Mouse (Mus musculus): ENCODE results near the gene Cluap1. TPM values are rescaled to one million over a fixed set of nuclear protein-coding genes. Genes with fewer than 3 reads are reported as not detected.
A peak's percentile ranks its signal among the peaks of the same experiment; 100 is the strongest.

Gene Cluap1
- polyA plus RNA-seq (2015; fragmentation: Nextera tagmentation; extraction: Ambion mirVana): 16.2 and 16.6 TPM in 2 replicates

DNA sequence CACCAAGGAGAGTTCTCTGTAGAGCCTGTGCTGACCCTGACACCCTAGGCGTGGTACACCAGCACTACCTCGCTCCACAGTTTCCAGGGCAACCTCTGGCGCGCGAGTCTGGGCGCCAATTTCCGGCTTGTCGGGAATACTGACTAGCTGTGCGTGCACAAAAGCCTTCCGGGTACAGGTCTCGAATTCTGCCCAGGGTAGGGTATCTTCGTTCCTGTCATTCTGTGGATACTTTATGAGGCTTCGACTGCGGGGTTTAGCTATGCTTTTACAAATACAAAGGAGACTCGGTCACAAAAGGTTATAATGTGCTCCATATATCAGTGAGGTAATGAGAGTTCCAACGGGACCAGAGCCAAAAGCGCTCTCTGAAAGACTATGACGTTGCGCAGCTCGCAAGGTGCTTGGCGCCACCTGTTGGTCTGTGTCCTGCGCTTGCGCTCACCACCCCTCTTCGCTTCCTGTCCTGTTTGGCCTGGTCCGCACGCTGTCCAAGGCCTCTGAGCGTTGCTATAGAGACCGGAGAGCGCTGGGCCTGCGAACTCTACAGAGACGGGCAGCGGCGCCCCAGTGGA, at the start of gene Cluap1, which contains the start of gene 1700037C18Rik:
Cluap1 (plus strand) TSS at position 265 of the 575 bp plus-strand sequence.
1700037C18Rik (minus strand) TSS at position 153 of the 575 bp plus-strand sequence.
- ATAC-seq: peak; percentile 99
- Histone ChIP-seq H3K27me3 (replicated peaks; ENCODE audit: control insufficient read depth, insufficient read depth, low read length) (no peaks in the 10 kb centered on the region), H3K4me2 (ENCODE audit: low read depth, low read length) (peak within 1 kb of the TSS; percentile 83), H3K9me3 (ENCODE audit: control insufficient read depth, low read length) (no peaks in the 10 kb centered on the region), H3K4me3 (ENCODE audit: low read length) (peak within 1 kb of the TSS; percentile 61), H3K27ac (ENCODE audit: low read length) (peak within 1 kb of the TSS; percentile 79), H3K36me3 (ENCODE audit: control insufficient read depth, insufficient read depth, low read length) (peaks cover 3% of the 10 kb centered on the region), H3K4me1 (ENCODE audit: control insufficient read depth, insufficient read depth, low read length) (peaks cover 4% of the 10 kb centered on the region; the same call in 1 of the 2 replicates), H3K9ac (ENCODE audit: low read depth, low read length) (peak within 1 kb of the TSS; percentile 80)
- WGBS: under 1% methylated on average over 33 of the region's 33 CpGs

DNA sequence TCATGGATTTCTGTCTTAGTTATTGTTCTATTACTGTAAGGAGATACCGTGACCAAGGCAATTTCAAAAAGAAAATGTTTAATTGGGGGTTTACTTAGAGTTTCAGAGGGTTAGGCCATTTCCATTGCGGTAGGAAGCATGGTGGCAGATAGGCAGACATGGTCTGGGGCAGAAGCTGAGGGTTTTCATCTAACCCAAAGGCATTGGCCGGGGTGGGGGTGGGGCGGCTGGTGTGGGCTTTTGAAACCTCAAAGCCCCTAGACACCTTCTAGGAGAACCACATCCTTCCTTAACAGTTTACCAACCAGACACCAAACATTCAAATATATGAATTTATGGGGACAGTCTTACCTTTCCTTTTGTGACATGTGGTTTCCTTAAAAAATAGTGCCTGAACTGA, 49.3 kb upstream of the Cluap1 start:
- Histone ChIP-seq H3K9me3 (ENCODE audit: control insufficient read depth, low read length) (no peaks in the 10 kb centered on the region), H3K9ac (ENCODE audit: low read depth, low read length) (no peak overlapping the region), H3K27me3 (replicated peaks; ENCODE audit: control insufficient read depth, insufficient read depth, low read length) (no peaks in the 10 kb centered on the region), H3K4me1 (ENCODE audit: control insufficient read depth, insufficient read depth, low read length) (no peaks in the 10 kb centered on the region), H3K4me2 (ENCODE audit: low read depth, low read length) (no peak overlapping the region), H3K36me3 (ENCODE audit: control insufficient read depth, insufficient read depth, low read length) (peaks cover 7% of the 10 kb centered on the region), H3K4me3 (ENCODE audit: low read length) (no peak overlapping the region), H3K27ac (ENCODE audit: low read length) (no peak overlapping the region)
- ATAC-seq: no peak
- WGBS: 94% methylated on average over 4 of the region's 4 CpGs

DNA sequence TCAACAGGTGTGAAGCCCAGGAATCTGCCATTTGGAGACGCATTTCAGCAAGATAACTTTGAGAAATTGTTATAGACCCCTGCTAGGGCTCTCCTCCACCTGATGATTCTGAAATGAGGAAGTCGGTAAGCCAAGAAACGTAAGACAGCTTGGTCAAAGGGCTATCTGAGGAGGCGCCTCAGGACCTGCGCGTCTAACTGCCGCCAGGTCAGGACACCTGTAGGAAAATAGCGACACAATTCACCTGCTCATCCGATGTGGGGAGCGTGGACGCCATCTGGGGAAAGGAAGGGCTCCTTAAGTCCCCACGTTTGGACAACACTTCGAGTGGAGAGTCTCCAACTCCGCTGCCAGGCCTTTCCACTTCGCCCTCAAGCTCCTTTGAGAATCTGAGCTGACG, 36.8 kb upstream of the Cluap1 start:
- Histone ChIP-seq H3K36me3 (ENCODE audit: control insufficient read depth, insufficient read depth, low read length) (no peaks in the 10 kb centered on the region), H3K4me1 (ENCODE audit: control insufficient read depth, insufficient read depth, low read length) (peaks cover 9% of the 10 kb centered on the region; the same call in 1 of the 2 replicates), H3K4me3 (ENCODE audit: low read length) (peak overlapping the region; percentile 66), H3K4me2 (ENCODE audit: low read depth, low read length) (peak overlapping the region; percentile 90), H3K27me3 (replicated peaks; ENCODE audit: control insufficient read depth, insufficient read depth, low read length) (no peaks in the 10 kb centered on the region), H3K27ac (ENCODE audit: low read length) (peak overlapping the region; percentile 55; the same call in 1 of the 2 replicates), H3K9me3 (ENCODE audit: control insufficient read depth, low read length) (no peaks in the 10 kb centered on the region), H3K9ac (ENCODE audit: low read depth, low read length) (peak overlapping the region; percentile 75)
- 2% methylated on average over 16 of the region's 16 CpGs for WGBS
- peak; percentile 56 for ATAC-seq

DNA sequence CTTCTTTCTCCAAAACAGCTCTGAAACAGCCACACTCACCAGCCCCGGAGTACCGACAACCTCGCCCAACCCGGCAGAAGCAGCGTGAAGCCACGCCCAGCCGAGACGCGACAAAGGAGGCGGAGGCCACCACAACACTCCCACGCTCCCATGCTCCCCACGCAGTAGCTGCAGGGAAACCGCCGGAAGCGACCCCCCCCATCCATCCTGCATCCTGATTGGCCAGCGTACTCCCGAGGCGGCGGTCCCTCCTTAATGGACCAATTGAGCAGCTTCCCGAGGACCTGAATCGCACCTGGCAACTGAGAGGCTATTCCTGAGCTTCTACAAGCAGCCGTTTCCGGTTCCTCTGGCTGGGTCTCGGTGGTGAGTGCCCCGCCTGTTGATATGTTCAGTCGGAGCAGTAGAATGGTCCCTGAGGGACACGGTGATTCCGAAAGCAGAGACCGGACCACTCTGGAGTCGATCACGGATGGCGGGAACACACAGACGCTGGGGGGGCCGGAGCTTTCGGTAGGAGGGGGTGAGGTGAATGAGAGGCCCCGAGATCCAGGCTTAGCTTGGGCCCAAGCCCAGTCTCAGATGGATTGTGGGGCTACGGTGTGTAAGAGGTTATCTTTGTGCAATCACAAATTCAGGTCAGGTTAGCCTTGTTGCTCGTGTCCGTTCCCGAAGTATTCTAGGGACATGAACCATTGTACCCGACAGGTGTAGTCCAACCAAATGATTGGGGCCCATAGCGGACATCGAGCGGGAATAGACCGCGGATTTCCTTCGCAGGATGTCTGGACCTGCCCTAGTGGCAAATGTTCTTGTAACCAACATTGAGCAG, 36.2 kb upstream of the Cluap1 start, which contains the start of gene Naa60:
Naa60 (plus strand) TSS at position 160 of the 832 bp plus-strand sequence.
- WGBS: 4% methylated on average over 47 of the region's 47 CpGs

DNA sequence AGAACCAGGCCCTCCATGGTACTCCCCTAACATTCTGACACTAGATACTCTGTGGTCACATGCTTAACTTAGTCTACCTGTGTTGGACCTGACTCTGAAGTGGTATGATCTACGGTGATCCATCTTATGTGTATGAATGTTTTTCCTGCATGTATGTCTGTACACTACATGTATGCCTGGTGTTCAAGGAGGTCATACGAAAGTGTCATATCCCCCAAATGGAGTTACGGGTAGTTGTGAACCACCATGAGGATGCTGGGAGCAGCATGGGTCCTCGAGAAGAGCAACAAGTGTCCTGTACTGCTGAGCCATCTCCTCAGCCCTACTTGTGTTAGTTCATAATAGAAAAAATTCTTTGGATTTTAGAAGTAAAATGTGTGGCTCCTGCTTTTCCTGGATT, 32.3 kb upstream of the Cluap1 start:
- H3K27ac ChIP-seq (ENCODE audit: low read length): no peak overlapping the region
- H3K27me3 ChIP-seq (replicated peaks; ENCODE audit: control insufficient read depth, insufficient read depth, low read length): no peaks in the 10 kb centered on the region
- ATAC-seq: no peak
- no peaks in the 10 kb centered on the region for H3K9me3 ChIP-seq (ENCODE audit: control insufficient read depth, low read length)
- 89% methylated on average over 4 of the region's 4 CpGs for WGBS
- H3K9ac ChIP-seq (ENCODE audit: low read depth, low read length): no peak overlapping the region
- H3K4me2 ChIP-seq (ENCODE audit: low read depth, low read length): no peak overlapping the region
- peaks cover 6% of the 10 kb centered on the region; the same call in 1 of the 2 replicates for H3K4me1 ChIP-seq (ENCODE audit: control insufficient read depth, insufficient read depth, low read length)
- H3K4me3 ChIP-seq (ENCODE audit: low read length): no peak overlapping the region
- no peaks in the 10 kb centered on the region for H3K36me3 ChIP-seq (ENCODE audit: control insufficient read depth, insufficient read depth, low read length)

More for the DNA sequence above, 36.2 kb upstream of the Cluap1 start, which contains the start of gene Naa60:
- Histone ChIP-seq H3K27me3 (replicated peaks; ENCODE audit: control insufficient read depth, insufficient read depth, low read length) (no peaks in the 10 kb centered on the region), H3K9me3 (ENCODE audit: control insufficient read depth, low read length) (no peaks in the 10 kb centered on the region), H3K9ac (ENCODE audit: low read depth, low read length) (peak within 1 kb of the TSS; percentile 75), H3K4me3 (ENCODE audit: low read length) (peak within 1 kb of the TSS; percentile 66), H3K4me2 (ENCODE audit: low read depth, low read length) (peak within 1 kb of the TSS; percentile 90), H3K27ac (ENCODE audit: low read length) (peak within 1 kb of the TSS; percentile 66), H3K36me3 (ENCODE audit: control insufficient read depth, insufficient read depth, low read length) (no peaks in the 10 kb centered on the region), H3K4me1 (ENCODE audit: control insufficient read depth, insufficient read depth, low read length) (peaks cover 9% of the 10 kb centered on the region; the same call in 1 of the 2 replicates)
- peak; percentile 99 for ATAC-seq

DNA sequence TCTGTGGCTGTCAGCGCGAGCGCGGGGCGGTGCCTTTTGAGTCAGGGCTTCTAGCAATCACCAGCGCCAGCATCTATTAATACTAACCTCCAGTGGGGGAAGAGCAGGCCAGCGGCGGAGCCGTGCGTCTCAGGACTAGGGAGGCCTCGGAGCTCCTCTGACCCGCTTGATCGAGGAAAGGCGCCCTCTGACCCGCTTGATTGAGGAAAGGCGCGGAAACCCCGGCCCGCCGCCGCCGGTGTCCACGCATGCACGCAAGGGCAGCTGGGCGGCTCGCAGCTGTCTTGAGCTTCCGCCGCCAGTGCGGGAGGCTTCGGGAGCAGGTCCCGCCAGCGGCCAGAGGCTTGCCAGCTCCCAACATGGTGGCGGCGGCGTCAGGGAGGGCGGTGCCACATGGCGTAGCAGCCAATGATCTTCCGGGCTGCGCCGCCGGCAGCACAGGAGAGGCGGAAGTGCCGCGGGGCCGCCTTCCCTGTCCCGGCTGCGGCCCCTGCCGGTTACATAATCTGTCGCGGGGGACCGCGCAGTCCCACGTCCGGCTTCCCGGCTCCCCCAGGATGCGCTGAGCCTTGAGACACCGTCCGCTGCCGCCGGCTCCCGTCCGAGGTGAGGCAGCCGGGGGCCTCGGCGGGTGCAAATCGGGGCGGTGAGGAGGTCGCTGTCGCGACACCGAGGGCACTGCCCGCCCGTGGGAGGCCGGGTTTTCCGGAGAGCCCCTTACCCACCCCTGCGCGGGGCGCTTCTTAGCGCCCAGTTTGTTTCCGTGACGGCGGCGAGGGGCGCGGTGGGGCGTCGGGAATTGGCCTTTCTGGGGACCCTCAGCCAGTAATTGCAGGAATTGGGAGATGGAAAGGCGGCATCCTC, 24.2 kb upstream of the Cluap1 start, which contains the start of the genes Zfp597 and Gm20695:
Zfp597 (minus strand) TSS at position 361 of the 864 bp plus-strand sequence.
Gm20695 (plus strand) TSS at position 448 of the 864 bp plus-strand sequence.
- H3K9me3 ChIP-seq (ENCODE audit: control insufficient read depth, low read length): no peaks in the 10 kb centered on the region
- peak within 1 kb of the TSS; percentile 93 for H3K9ac ChIP-seq (ENCODE audit: low read depth, low read length)
- H3K27ac ChIP-seq (ENCODE audit: low read length): peak within 1 kb of the TSS; percentile 96
- H3K36me3 ChIP-seq (ENCODE audit: control insufficient read depth, insufficient read depth, low read length): no peaks in the 10 kb centered on the region
- peak; percentile 99 for ATAC-seq
- peak within 1 kb of the TSS; percentile 98 for H3K4me3 ChIP-seq (ENCODE audit: low read length)
- under 1% methylated on average over 79 of the region's 88 CpGs for WGBS
- H3K4me2 ChIP-seq (ENCODE audit: low read depth, low read length): peak within 1 kb of the TSS; percentile 63
- peaks cover 12% of the 10 kb centered on the region for H3K4me1 ChIP-seq (ENCODE audit: control insufficient read depth, insufficient read depth, low read length)
- H3K27me3 ChIP-seq (replicated peaks; ENCODE audit: control insufficient read depth, insufficient read depth, low read length): no peaks in the 10 kb centered on the region

DNA sequence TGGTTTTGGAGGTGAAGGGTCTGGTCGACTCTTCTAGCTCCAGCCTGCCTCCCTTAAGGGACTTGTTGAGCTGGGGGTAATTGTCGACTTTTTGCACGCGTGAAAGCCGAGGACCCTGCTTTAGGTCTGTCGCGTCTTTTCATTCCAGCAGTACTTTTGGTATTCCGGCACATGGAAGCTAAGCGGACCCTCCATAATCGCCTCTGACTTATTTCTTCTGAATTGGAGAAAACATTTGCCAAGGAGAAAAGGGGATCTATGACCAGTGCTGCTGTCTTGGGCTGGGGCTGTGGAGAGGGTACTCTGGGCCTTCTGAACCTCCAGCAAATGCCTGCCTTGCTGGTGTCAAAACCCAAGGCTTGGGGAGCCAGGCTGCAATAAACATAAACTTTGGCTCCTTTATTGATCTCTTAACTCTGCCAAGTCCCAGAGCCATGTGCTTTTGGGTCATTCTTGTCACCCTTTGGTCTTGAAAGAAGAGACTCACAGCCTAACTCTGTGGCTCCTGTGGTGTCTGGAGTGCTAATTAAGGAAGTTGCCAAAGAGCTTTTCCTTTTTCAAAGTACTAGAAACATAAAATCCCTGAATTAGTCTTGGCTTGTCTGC, 23.4 kb upstream of the Cluap1 start:
- Histone ChIP-seq H3K9ac (ENCODE audit: low read depth, low read length) (peak overlapping the region; percentile 93), H3K4me1 (ENCODE audit: control insufficient read depth, insufficient read depth, low read length) (peaks cover 12% of the 10 kb centered on the region), H3K4me2 (ENCODE audit: low read depth, low read length) (peak overlapping the region; percentile 60), H3K27me3 (replicated peaks; ENCODE audit: control insufficient read depth, insufficient read depth, low read length) (no peaks in the 10 kb centered on the region), H3K4me3 (ENCODE audit: low read length) (peak overlapping the region; percentile 98), H3K9me3 (ENCODE audit: control insufficient read depth, low read length) (no peaks in the 10 kb centered on the region), H3K36me3 (ENCODE audit: control insufficient read depth, insufficient read depth, low read length) (no peaks in the 10 kb centered on the region), H3K27ac (ENCODE audit: low read length) (peak overlapping the region; percentile 73)
- 3% methylated on average over 10 of the region's 10 CpGs for WGBS
- ATAC-seq: no peak

DNA sequence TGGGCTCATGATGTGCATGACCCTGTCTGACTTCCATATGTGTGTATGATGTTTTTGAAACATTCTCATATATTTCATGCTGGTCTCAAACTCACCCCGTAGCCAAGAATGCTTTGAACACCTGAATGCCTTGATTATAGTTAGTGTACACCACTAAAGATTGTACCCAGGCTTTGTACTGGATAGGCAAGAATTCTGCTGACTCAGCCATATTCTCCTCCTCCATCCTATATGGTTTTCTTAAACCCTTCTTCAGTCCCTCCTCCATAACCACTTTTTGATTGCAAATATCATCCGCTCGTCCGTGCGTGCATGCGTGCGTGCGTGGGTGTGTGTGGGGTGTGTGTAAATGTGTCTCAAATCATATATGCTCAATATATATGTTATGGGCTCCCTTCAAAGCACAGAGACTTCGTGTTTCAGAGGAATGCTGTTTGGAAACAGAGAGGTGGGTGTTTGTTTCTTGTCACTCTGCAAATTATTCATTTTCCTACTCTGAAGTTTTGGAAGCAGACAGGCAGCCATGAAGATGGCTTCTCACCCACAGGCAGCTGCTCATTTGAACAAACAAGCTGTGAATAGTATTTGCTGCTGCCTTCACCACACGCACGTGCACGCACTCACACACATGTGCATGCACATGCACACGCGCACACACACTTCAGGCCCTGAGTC, 16.8 kb upstream of the Cluap1 start:
- no peak overlapping the region for H3K9ac ChIP-seq (ENCODE audit: low read depth, low read length)
- no peak overlapping the region for H3K4me3 ChIP-seq (ENCODE audit: low read length)
- H3K27me3 ChIP-seq (replicated peaks; ENCODE audit: control insufficient read depth, insufficient read depth, low read length): no peaks in the 10 kb centered on the region
- no peak overlapping the region for H3K4me2 ChIP-seq (ENCODE audit: low read depth, low read length)
- peaks cover 4% of the 10 kb centered on the region; the same call in 1 of the 2 replicates for H3K4me1 ChIP-seq (ENCODE audit: control insufficient read depth, insufficient read depth, low read length)
- WGBS: 93% methylated on average over 14 of the region's 14 CpGs
- H3K27ac ChIP-seq (ENCODE audit: low read length): no peak overlapping the region
- no peak for ATAC-seq
- H3K9me3 ChIP-seq (ENCODE audit: control insufficient read depth, low read length): no peaks in the 10 kb centered on the region
- H3K36me3 ChIP-seq (ENCODE audit: control insufficient read depth, insufficient read depth, low read length): no peaks in the 10 kb centered on the region

Measured in intestine, embryonic 16.5 days (tissue).